Mouse (Mus musculus) kidney, adult 2 months (tissue): ENCODE data around the gene Obox1.
"Not testable (repeated sequence)": the region's sequence is repeated elsewhere in the genome, so short reads cannot be mapped to it uniquely, and the experiment has no call there.

Source experiments
- CTCF ChIP-seq: fragments of 200-500 bp; conservative IDR thresholded peaks from 2 replicates; pipeline ENCODE4 v1.5.1; 2011; ENCODE audit warnings: low read depth, mild to moderate bottlenecking, control low read depth, low read length, moderate library complexity, mixed read lengths; ENCODE audit not compliant: insufficient read depth, insufficient read length
- POLR2A ChIP-seq: fragments of 200-500 bp; IDR thresholded peaks from one replicate; pipeline ENCODE4 v1.6.1; 2011; ENCODE audit warnings: low read depth, low read length, control low read depth

DNA sequence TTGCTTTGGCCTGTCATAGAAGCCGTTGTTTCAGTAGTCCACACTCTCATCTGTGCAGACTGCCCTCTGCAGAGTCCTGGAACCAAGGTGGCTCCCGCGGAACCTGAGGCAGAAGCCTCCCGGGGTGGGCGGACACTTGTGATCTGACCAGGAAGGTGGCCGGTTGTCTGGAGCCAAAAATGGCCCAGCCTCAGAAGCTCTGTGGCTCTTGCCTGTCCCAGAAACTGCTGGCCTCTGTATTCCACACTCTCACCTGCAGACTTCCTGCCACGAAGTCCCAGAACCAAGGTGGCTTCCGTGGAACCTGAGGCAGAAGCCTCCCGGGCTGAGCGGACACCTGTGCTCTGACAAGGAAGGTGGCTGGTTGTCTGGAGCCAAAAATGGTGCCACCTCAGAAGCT is 18.1 kb downstream of the Obox1 start:
- TF ChIP-seq CTCF, POLR2A: not testable (repeated sequence)
